Mouse (Mus musculus): ENCODE data around the gene Hoxc10. TPM values are rescaled to one million over a fixed set of nuclear protein-coding genes. Genes with fewer than 3 reads are reported as not detected.

The Hoxc10 gene
- total RNA-seq, 2 experiments from 2014 or later = not detected

Small RNA genes within 50 kb of the gene (microRNA-seq; reads per million reads assigned to microRNA genes)
- 0.25 to 1.0 reads per million in 2 experiments for gene Mir196a-2
- 0 to 0.74 reads per million in 2 experiments for gene Mir615

Other genes with a start within 250 kb of the Hoxc10 start
- 10 to 100 TPM; 64.4 to 68.3 TPM for gene Calcoco1, start 244.6 kb upstream of the Hoxc10 start, total RNA-seq (2021)
- gene Hoxc13, start 45.7 kb upstream of the Hoxc10 start, total RNA-seq (2021) = not detected
- gene Hoxc12, start 30.0 kb upstream of the Hoxc10 start, total RNA-seq (2021) = not detected
- not detected for gene Hoxc11, start 12.4 kb upstream of the Hoxc10 start, total RNA-seq (2021)
- gene Hoxc5, start 647 bp downstream of the Hoxc10 start, total RNA-seq (2021) = not detected
- not detected for gene Hoxc9, start 9.6 kb downstream of the Hoxc10 start, total RNA-seq (2021)
- gene Hoxc8, start 23.8 kb downstream of the Hoxc10 start, total RNA-seq (2021) = not detected
- gene Hoxc6, start 31.5 kb downstream of the Hoxc10 start, total RNA-seq (2021) = not detected
- not detected for gene Hoxc4, start 52.1 kb downstream of the Hoxc10 start, total RNA-seq (2021)
- 10 to 100 TPM; 19.2 to 20.9 TPM for gene Smug1, start 200.3 kb downstream of the Hoxc10 start, total RNA-seq (2021)